Mouse (Mus musculus) forebrain, embryonic 15.5 days (tissue): Measurements from ENCODE around the gene Ctcfl. TPM values are rescaled to one million over a fixed set of nuclear protein-coding genes. Genes with fewer than 3 reads are reported as not detected.

ENCODE experiments used
- ATAC-seq: fragments of 200-750 bp; cut with Nextera tagmentation; replicated peaks from 2 replicates; pipeline ENCODE4 v1.8.0; 2017; ENCODE audit warnings: mild to moderate bottlenecking, moderate TSS enrichment, moderate library complexity
- H3K27ac ChIP-seq: fragments of 300-500 bp; sonication (generic); replicated peaks from 2 replicates; pipeline ENCODE4 v1.5.1; 2015; ENCODE audit warnings: mild to moderate bottlenecking, inconsistent platforms
- H3K27me3 ChIP-seq: fragments of 300-500 bp; sonication (generic); 2 replicates; pipeline ENCODE4 v1.6.1; 2015; ENCODE audit warnings: inconsistent platforms
- H3K36me3 ChIP-seq: fragments of 300-500 bp; sonication (generic); 2 replicates; pipeline ENCODE4 v1.6.1; 2015; ENCODE audit warnings: mild to moderate bottlenecking, inconsistent platforms
- H3K4me1 ChIP-seq: fragments of 300-500 bp; sonication (generic); 2 replicates; pipeline ENCODE4 v1.6.1; 2015; ENCODE audit warnings: inconsistent platforms
- H3K4me2 ChIP-seq: fragments of 300-500 bp; sonication (generic); replicated peaks from 2 replicates; pipeline ENCODE4 v1.6.1; 2015; ENCODE audit warnings: mild to moderate bottlenecking, inconsistent platforms
- H3K4me3 ChIP-seq: fragments of 300-500 bp; sonication (generic); 2 replicates; pipeline ENCODE4 v1.5.1; 2015; ENCODE audit warnings: mild to moderate bottlenecking, inconsistent platforms
- H3K9ac ChIP-seq: fragments of 300-500 bp; sonication (generic); replicated peaks from 2 replicates; pipeline ENCODE4 v1.6.1; 2015; ENCODE audit warnings: mild to moderate bottlenecking, inconsistent platforms
- H3K9me3 ChIP-seq: fragments of 300-500 bp; sonication (generic); 2 replicates; pipeline ENCODE4 v1.6.1; 2016; ENCODE audit warnings: inconsistent platforms
- WGBS: fragments of 180-500 bp; shearing (Covaris S2); methylation state at CpG from one replicate; pipeline ENCODE4 v1.1.7; 2015; ENCODE audit warnings: mixed read lengths; 5-methylcytosine and 5-hydroxymethylcytosine counted together
- polyA plus RNA-seq: library from polyadenylated mRNA; unstranded; fragments of >200 nt; fragmentation: Nextera tagmentation; extraction: Ambion mirVana; gene quantifications from 2 replicates; pipeline ENCODE4 v1.2.1, GENCODE M21; 2015

Gene Ctcfl
- polyA plus RNA-seq, 1 experiment from 2014 or later: 0.06 TPM

DNA sequence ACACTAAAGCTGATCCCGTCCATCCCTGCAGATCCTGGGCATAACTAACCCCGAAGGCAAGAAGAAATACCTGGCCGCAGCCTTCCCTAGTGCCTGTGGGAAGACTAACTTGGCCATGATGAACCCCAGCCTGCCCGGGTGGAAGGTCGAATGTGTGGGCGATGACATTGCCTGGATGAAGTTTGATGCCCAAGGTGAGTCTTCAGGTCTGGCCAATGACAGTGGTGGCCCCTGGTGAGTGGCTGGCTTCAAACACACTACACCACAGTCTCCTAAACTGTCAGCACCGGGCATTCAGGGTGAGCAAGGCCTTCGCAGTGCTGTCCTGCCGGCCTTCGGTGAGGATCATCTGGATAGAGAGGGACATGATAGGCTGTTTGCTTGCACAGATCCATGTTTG is 36.6 kb upstream of the Ctcfl start:
- Histone ChIP-seq H3K9me3 (no peaks in the 10 kb centered on the region), H3K27ac (no peak overlapping the region), H3K4me1 (no peaks in the 10 kb centered on the region; the same call in 1 of the 2 replicates), H3K4me2 (no peak overlapping the region), H3K27me3 (no peaks in the 10 kb centered on the region), H3K9ac (no peak overlapping the region), H3K36me3 (no peaks in the 10 kb centered on the region), H3K4me3 (no peak overlapping the region)
- WGBS: 93% methylated on average over 10 of the region's 10 CpGs
- ATAC-seq: no peak

DNA sequence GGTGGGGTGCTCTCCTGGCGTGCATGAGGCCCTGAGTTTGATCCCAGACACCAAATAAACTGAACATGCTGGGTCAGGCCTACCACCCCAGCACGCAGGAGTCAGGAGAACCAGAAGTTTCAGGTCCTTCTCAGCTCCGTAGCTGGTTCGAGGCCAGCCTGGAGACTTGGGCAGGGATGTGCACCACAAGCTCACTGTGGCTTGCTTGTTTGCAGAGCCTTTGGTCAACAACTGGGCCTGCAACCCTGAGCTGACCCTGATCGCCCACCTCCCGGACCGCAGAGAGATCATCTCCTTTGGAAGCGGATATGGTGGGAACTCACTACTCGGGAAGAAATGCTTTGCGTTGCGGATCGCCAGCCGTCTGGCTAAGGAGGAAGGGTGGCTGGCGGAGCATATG is 35.6 kb upstream of the Ctcfl start:
- 90% methylated on average over 14 of the region's 14 CpGs for WGBS
- no peak for ATAC-seq

DNA sequence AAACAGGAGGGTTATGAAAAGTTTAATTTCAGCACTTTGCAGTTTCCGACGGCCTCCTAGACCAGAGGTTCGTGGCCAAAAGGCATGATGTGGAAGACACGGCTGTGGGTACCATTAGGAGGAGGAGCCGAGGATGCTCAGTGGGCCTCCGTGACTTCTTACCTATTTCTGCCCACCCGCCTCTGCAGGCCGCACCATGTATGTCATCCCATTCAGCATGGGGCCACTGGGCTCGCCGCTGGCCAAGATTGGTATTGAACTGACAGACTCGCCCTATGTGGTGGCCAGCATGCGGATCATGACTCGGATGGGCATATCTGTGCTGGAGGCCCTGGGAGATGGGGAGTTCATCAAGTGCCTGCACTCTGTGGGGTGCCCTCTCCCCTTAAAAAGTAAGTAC is 35.2 kb upstream of the Ctcfl start:
- no peak for ATAC-seq
- H3K9ac ChIP-seq: no peak overlapping the region
- 94% methylated on average over 13 of the region's 13 CpGs for WGBS
- H3K9me3 ChIP-seq: no peaks in the 10 kb centered on the region
- H3K27me3 ChIP-seq: no peaks in the 10 kb centered on the region
- no peaks in the 10 kb centered on the region; the same call in 1 of the 2 replicates for H3K4me1 ChIP-seq
- H3K4me3 ChIP-seq: no peak overlapping the region
- H3K4me2 ChIP-seq: no peak overlapping the region
- H3K36me3 ChIP-seq: no peaks in the 10 kb centered on the region
- no peak overlapping the region for H3K27ac ChIP-seq

More for the DNA sequence above, 35.6 kb upstream of the Ctcfl start:
- Histone ChIP-seq H3K27me3 (no peaks in the 10 kb centered on the region), H3K9ac (no peak overlapping the region), H3K4me3 (no peak overlapping the region), H3K9me3 (no peaks in the 10 kb centered on the region), H3K36me3 (no peaks in the 10 kb centered on the region), H3K4me1 (no peaks in the 10 kb centered on the region; the same call in 1 of the 2 replicates), H3K27ac (no peak overlapping the region), H3K4me2 (no peak overlapping the region)

DNA sequence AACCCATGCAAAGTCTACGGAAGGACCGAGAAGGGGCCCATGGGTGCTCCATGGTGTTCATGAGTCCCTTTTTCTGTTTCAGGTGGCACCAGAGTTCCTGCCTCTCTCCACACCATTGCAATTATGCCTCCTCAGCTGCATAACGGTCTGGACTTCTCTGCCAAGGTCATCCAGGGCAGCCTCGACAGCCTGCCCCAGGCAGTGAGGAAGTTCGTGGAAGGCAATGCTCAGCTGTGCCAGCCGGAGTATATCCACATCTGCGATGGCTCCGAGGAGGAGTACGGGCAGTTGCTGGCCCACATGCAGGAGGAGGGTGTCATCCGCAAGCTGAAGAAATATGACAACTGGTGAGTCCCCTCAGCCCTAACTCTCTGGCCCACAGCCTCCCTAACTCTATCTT is 33.9 kb upstream of the Ctcfl start:
- Histone ChIP-seq H3K9me3 (no peaks in the 10 kb centered on the region), H3K9ac (no peak overlapping the region), H3K27me3 (no peaks in the 10 kb centered on the region), H3K27ac (no peak overlapping the region), H3K4me1 (no peaks in the 10 kb centered on the region), H3K36me3 (no peaks in the 10 kb centered on the region), H3K4me3 (no peak overlapping the region), H3K4me2 (no peak overlapping the region)
- 88% methylated on average over 10 of the region's 10 CpGs for WGBS
- no peak for ATAC-seq

DNA sequence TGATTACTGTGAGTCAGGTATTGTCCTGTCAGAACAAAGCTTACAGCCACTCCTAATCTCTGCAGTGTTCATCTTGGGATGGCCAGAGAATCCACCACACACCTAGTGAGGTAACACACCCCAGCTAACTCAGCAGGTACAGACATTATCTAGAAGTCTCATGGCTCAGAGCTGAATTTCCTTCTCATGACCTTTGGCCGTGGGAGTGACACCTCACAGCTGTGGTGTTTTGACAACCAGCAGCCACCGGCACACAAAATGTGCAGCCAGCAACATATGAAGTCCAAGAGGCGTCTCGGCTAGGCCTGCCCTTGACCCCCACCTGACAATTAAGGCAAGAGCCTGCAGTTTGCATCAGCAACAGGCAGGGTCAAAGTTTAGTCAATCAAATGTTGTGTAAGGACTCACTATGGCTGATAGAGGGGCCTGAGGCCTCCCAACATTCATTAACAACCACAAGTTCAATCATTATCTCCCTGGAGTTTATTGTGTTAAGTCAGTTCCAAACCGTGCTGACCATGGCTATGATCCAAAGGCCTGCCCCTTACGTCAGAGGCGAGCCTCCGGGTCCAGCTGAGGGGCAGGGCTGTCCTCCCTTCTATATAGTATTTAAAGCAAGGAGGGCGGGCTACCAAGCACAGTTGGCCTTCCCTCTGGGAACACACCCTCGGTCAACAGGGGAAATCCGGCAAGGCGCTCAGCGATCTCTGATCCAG is 33.3 kb upstream of the Ctcfl start, which contains the start of gene Pck1:
Gene Pck1, plus strand, starts transcription at position 613 of the 716 bp plus-strand sequence.
- no peaks in the 10 kb centered on the region for H3K27me3 ChIP-seq
- H3K9ac ChIP-seq: no peak within 1 kb of the TSS
- H3K4me1 ChIP-seq: no peaks in the 10 kb centered on the region
- H3K4me3 ChIP-seq: no peak within 1 kb of the TSS
- whole genome bisulfite sequencing: 81% methylated on average over 13 of the region's 13 CpGs
- ATAC-seq: no peak
- no peak within 1 kb of the TSS for H3K27ac ChIP-seq
- no peak within 1 kb of the TSS for H3K4me2 ChIP-seq
- no peaks in the 10 kb centered on the region for H3K36me3 ChIP-seq
- no peaks in the 10 kb centered on the region for H3K9me3 ChIP-seq

DNA sequence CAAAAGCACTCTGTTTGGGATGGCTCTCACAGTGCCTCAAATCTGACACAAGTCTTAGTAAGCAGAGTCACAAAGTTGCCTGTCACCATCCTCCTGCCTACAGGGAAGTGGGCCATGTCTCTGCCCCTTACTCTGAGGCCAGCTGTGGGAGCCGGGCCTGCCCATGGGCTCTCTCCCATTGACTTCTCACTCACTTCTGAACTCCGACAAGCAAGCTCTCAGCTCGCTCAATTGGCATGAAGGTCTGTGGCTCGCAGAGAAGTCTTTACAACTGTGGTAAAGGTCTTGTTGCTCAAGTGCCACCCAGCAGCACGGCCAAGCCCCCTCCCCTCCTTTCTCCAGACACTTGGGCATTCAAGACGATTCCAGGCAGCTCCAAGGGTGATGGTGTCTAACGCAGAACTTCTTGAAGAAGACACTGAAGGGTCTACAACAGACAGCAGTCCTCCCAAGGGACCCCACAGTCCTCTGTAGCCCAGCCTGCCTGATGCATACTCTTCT is 32.5 kb upstream of the Ctcfl start:
- Histone ChIP-seq H3K9ac (no peak overlapping the region), H3K4me1 (no peaks in the 10 kb centered on the region), H3K27me3 (no peaks in the 10 kb centered on the region), H3K9me3 (no peaks in the 10 kb centered on the region), H3K4me3 (no peak overlapping the region), H3K27ac (no peak overlapping the region), H3K4me2 (no peak overlapping the region), H3K36me3 (no peaks in the 10 kb centered on the region)
- no peak for ATAC-seq
- WGBS: 84% methylated on average over 7 of the region's 7 CpGs

DNA sequence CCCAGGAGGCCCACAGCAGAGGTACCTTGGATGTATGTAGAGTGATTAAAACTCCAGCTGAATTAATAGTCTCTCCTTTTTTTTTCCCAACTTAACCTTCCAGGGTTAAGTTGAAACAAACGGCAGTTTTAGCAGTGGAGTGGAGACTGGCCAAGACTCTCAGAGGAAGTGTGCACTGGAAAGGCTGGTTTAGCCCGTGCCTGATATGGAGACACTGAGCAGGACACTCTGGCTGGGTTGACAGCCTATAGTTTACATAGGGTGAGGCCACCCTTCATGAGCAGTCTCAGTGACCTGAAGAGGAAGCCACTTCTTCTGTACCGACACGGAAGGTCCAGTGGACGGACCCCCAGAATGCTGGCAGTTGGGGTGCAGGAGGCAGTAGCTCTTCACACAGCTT is 32.0 kb upstream of the Ctcfl start:
- Histone ChIP-seq H3K27me3 (no peaks in the 10 kb centered on the region), H3K36me3 (no peaks in the 10 kb centered on the region), H3K4me3 (no peak overlapping the region), H3K4me1 (no peaks in the 10 kb centered on the region), H3K9me3 (no peaks in the 10 kb centered on the region), H3K4me2 (no peak overlapping the region), H3K27ac (no peak overlapping the region), H3K9ac (no peak overlapping the region)
- 93% methylated on average over 5 of the region's 5 CpGs for WGBS
- no peak for ATAC-seq

DNA sequence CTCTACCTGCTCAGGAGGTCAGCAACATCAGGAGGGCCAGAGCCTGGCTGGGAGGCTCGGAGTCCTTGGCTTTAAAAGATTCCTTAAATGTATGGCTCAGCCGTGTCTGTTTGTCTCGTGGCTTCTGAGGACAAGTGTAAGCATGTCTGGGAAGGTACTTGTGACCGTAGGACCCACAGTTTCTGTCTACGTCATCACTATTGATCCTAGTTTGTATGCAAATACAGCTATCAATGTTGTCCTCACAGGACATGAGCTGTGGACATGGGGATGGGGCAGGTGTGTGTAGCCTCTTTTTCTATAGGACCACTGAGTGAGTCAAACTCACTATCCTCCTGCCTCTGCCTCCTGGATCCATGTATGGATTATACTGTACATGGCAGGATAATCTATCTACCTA is 28.7 kb upstream of the Ctcfl start:
- 88% methylated on average over 5 of the region's 5 CpGs for WGBS
- Histone ChIP-seq H3K4me2 (no peak overlapping the region), H3K27me3 (no peaks in the 10 kb centered on the region), H3K9ac (no peak overlapping the region), H3K4me3 (no peak overlapping the region), H3K27ac (no peak overlapping the region), H3K4me1 (no peaks in the 10 kb centered on the region), H3K9me3 (no peaks in the 10 kb centered on the region), H3K36me3 (no peaks in the 10 kb centered on the region)
- no peak for ATAC-seq

DNA sequence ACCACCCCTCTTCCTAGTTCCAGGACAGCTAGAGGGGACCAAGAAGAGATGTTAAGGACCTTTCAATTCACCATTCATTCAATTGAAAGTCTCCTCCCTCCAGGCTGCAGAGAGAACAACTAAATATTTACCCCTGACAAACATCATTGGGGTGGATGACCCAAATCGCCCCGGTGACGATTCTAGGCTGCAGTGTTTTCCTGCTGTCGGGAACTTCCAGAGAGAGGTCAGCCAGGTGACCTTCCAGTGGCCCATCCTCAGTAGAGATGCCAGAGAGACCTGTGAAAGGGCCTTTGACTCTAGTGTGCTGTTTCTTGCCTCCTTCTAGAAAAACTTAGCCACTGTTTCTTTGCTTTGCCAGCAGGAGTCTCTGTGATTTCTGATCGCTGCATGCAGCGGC is 27.4 kb upstream of the Ctcfl start:
- ATAC-seq: no peak
- Histone ChIP-seq H3K27me3 (no peaks in the 10 kb centered on the region), H3K9ac (no peak overlapping the region), H3K4me3 (no peak overlapping the region), H3K9me3 (no peaks in the 10 kb centered on the region), H3K27ac (no peak overlapping the region), H3K4me2 (no peak overlapping the region), H3K36me3 (no peaks in the 10 kb centered on the region), H3K4me1 (no peaks in the 10 kb centered on the region)
- 86% methylated on average over 6 of the region's 6 CpGs for WGBS

DNA sequence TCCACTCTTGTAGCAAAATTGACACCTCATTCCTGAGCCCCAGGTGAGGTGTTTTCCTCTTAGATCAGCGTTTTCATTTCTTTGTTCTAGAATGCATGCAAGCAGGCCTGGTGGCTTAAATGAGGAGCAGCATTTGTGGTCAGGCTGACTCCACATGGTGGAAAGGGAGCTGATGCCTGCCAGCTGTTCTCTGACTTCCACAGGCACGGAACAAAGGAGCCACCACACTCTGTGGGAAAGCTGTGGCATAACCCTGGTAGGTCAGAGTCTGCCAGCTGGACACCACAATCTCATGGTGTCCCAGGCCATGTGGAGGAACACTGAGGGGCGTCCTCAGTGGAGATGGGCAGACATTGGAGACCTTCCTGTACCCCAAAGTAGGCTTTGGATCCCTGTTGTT is 26.5 kb upstream of the Ctcfl start:
- H3K4me3 ChIP-seq: no peak overlapping the region
- 76% methylated on average over 3 of the region's 3 CpGs for WGBS
- H3K27ac ChIP-seq: no peak overlapping the region
- ATAC-seq: no peak
- no peaks in the 10 kb centered on the region for H3K36me3 ChIP-seq
- no peak overlapping the region for H3K9ac ChIP-seq
- H3K4me2 ChIP-seq: no peak overlapping the region
- no peaks in the 10 kb centered on the region for H3K27me3 ChIP-seq
- H3K4me1 ChIP-seq: no peaks in the 10 kb centered on the region
- no peaks in the 10 kb centered on the region for H3K9me3 ChIP-seq

DNA sequence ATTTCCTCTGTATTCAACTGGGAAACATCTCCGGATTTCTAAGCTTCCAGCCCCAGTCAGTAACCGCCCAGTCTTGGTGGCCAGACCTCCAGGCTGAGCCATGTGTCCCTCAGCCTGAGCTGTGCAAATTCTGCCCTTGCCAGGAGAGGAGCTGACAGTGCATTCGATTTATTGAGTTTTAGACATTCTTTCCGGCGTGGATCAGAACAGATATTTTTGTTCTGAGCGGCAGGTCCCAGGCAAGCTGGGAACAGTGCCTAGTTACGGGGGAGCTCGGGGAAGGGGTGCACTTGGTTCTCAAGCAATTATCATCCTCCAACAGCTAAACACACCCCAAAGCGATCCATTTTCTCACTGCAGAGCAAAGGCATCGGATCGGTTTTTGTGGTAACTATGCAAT is 24.3 kb upstream of the Ctcfl start:
- Histone ChIP-seq H3K9ac (no peak overlapping the region), H3K27ac (no peak overlapping the region), H3K4me1 (peaks cover 6% of the 10 kb centered on the region; the same call in 1 of the 2 replicates), H3K4me2 (no peak overlapping the region), H3K4me3 (no peak overlapping the region), H3K27me3 (no peaks in the 10 kb centered on the region), H3K9me3 (no peaks in the 10 kb centered on the region), H3K36me3 (no peaks in the 10 kb centered on the region)
- 67% methylated on average over 11 of the region's 11 CpGs for WGBS
- ATAC-seq: no peak

DNA sequence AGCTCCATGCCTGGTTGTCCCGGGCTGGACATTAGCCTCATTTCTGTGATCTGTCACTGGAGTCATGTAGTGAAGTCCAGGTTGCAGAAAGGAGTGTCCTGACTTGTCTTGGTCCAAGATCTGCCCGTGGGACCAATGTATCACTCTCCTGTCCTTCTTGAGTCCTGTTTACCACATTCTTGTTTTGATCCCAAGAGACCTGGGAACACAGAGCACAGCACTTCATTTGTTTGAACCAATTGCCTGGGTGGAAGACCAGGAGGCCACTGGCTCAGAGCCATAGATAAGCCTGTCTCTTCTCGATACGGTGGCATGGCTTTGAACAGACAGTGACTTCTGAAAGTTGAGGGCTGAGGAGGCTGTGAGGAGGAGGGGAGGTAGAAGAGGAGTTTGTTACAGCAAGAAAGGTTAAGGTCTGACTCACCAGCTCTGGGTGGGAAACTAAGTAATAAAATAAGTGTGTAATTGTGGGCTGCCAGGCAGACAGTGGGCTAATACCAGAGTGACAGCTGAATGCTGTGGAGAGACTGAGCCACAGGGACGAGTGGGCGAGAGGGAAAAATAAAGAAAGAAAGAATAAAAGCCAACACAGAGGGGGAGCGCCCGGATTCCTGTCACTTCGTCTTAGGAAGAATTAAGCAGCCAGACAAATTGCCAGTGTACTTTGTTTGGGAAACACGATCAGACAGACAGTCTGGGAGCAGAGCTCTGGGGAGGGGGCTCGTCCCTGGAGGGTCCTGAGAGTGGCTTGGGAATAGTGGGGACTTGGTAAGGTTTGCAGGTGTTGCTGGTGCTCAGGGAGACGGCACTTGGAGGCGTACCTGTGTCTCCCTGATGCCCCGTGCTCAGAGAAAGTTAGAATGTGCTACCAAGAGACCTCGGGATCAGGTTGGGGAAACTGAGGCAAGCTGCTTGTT is 19.3 kb upstream of the Ctcfl start:
- ATAC-seq: no peak
- no peak overlapping the region for H3K27ac ChIP-seq
- no peaks in the 10 kb centered on the region for H3K36me3 ChIP-seq
- H3K9ac ChIP-seq: no peak overlapping the region
- H3K27me3 ChIP-seq: no peaks in the 10 kb centered on the region
- no peak overlapping the region for H3K4me2 ChIP-seq
- H3K9me3 ChIP-seq: no peaks in the 10 kb centered on the region
- peaks cover 8% of the 10 kb centered on the region; the same call in 1 of the 2 replicates for H3K4me1 ChIP-seq
- H3K4me3 ChIP-seq: no peak overlapping the region
- WGBS: 39% methylated on average over 15 of the region's 15 CpGs
